Mouse (Mus musculus): Measurements from ENCODE around the gene Atp5b. TPM values are rescaled to one million over a fixed set of nuclear protein-coding genes. Genes with fewer than 3 reads are reported as not detected.

Gene Atp5b
- 2,292 and 2,394 TPM in 2 replicates for polyA plus RNA-seq (2014; fragmentation: Nextera tagmentation; extraction: Ambion mirVana)

GRCm38 (mm10) chr10:128082880-128083421 lies at the start of gene Atp5b:
Gene Atp5b, plus strand, starts transcription at chr10:128083273.
- ATAC-seq (ENCODE audit: insufficient number of reproducible peaks, low FRiP score, low TSS enrichment, low read depth) (peak; percentile 97), DNase-seq (ENCODE audit: low spot score) (peak; percentile 95)
- Histone ChIP-seq H3K36me3 (ENCODE audit: control insufficient read depth, insufficient read depth, low read length) (peaks cover 26% of the 10 kb centered on the region), H3K27ac (replicated peaks; ENCODE audit: low read depth, low read length) (no peak within 1 kb of the TSS; the same call in 1 of the 2 replicates), H3K9me3 (ENCODE audit: control insufficient read depth, low read length) (no peaks in the 10 kb centered on the region), H3K9ac (ENCODE audit: low read length) (peak within 1 kb of the TSS; percentile 98), H3K4me1 (ENCODE audit: control insufficient read depth, insufficient read depth, low read length) (0 out of 2 replicates have a peak, but pooled peaks cover 2% of the 10 kb centered on the region), H3K27me3 (ENCODE audit: control insufficient read depth, insufficient read depth, low read length) (no peaks in the 10 kb centered on the region), H3K4me2 (ENCODE audit: low read depth, severe bottlenecking) (peak within 1 kb of the TSS; percentile 85), H3K4me3 (ENCODE audit: low read depth, low read length) (peak within 1 kb of the TSS; percentile 99)
- under 1% methylated on average over 34 of the region's 34 CpGs for WGBS

DNA sequence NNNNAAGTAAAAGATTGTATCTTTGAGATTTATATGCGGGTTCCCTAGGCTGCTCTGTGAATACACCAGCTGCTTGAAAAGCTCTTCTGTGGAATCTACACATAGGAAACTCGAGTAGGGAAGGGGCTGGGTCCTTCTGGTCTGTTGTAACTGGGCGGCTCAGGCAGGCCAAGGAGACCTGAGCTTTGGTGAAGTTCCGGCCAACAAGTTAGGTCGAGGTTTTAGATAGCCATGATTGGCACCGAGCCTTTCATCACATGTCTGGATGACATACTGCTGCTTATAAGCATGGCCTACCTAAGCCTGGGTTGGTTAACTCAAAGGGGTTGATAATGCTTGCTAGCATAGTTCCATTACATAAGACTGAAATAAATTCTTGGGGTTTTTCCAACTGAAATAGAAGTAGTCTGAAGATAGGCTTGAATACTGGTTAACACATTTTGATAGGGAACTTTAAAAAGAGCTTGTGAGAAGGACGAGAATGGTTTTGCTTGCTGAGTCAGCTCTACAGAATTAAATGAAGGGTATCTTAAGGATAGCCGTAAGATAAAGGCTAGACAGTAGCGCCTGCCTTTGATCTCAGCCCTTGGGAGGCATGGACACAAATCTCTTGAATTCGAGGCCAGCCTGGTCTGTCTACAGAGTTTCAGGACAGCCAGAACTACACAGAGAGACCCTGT lies 46.2 kb upstream of the Atp5b start:
- peak overlapping the region; percentile 98 for H3K9ac ChIP-seq (ENCODE audit: low read length)
- peaks cover 12% of the 10 kb centered on the region; the same call in 1 of the 2 replicates for H3K4me1 ChIP-seq (ENCODE audit: control insufficient read depth, insufficient read depth, low read length)
- H3K27ac ChIP-seq (replicated peaks; ENCODE audit: low read depth, low read length): no peak overlapping the region
- ATAC-seq (ENCODE audit: insufficient number of reproducible peaks, low FRiP score, low TSS enrichment, low read depth) (no peak), DNase-seq (ENCODE audit: low spot score) (peak; percentile 42)
- no peaks in the 10 kb centered on the region for H3K9me3 ChIP-seq (ENCODE audit: control insufficient read depth, low read length)
- peak overlapping the region; percentile 71 for H3K4me2 ChIP-seq (ENCODE audit: low read depth, severe bottlenecking)
- 4% methylated on average over 10 of the region's 10 CpGs for WGBS
- H3K4me3 ChIP-seq (ENCODE audit: low read depth, low read length): peak overlapping the region; percentile 93
- peaks cover 27% of the 10 kb centered on the region for H3K36me3 ChIP-seq (ENCODE audit: control insufficient read depth, insufficient read depth, low read length)
- no peaks in the 10 kb centered on the region for H3K27me3 ChIP-seq (ENCODE audit: control insufficient read depth, insufficient read depth, low read length)

DNA sequence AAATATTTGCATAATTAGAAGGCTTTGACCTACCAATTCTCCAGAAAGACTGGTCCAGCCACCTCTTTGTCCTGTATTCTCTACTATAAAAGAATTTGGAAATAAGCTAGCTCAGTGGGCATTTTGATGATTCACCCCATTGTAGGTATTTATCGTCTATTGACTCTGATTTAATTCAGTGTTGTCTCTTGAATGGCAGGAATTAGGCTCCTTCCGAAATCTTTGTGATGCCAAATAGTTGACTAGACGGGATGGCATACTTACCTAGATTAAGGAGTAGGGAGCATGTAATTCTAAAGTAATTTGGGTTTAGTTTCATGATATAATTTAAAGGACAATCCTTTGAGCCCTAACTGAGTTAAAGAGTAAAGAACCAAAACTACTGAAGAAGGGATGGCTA lies 45.2 kb upstream of the Atp5b start:
- DNase-seq (ENCODE audit: low spot score): no peak
- H3K9me3 ChIP-seq (ENCODE audit: control insufficient read depth, low read length): no peaks in the 10 kb centered on the region

DNA sequence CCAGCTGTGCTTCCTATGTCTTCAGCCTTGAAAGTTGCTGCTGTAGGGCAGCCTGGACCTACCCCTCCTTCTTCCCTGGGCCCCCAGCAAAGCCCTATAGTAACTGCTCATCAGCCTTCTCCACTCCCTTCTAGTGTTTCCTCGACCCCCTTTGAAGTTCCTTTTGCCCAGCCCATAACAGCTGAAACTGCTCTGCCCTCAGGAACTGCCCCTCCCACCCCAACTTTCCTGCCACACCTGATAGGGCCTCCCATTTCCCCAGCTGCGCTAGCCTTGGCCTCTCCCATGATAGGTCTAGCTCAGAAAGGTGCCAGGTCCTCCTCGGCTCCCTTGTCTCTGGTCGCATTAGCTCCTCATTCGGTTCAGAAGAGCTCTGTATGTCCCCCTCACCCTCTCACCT lies 43.9 kb upstream of the Atp5b start:
- Histone ChIP-seq H3K27me3 (ENCODE audit: control insufficient read depth, insufficient read depth, low read length) (no peaks in the 10 kb centered on the region), H3K4me3 (ENCODE audit: low read depth, low read length) (no peak overlapping the region), H3K4me2 (ENCODE audit: low read depth, severe bottlenecking) (no peak overlapping the region), H3K9me3 (ENCODE audit: control insufficient read depth, low read length) (no peaks in the 10 kb centered on the region), H3K9ac (ENCODE audit: low read length) (no peak overlapping the region), H3K4me1 (ENCODE audit: control insufficient read depth, insufficient read depth, low read length) (peaks cover 12% of the 10 kb centered on the region; the same call in 1 of the 2 replicates), H3K36me3 (ENCODE audit: control insufficient read depth, insufficient read depth, low read length) (peaks cover 29% of the 10 kb centered on the region), H3K27ac (replicated peaks; ENCODE audit: low read depth, low read length) (no peak overlapping the region)
- WGBS: 44% methylated on average over 5 of the region's 5 CpGs
- DNase-seq (ENCODE audit: low spot score) (no peak), ATAC-seq (ENCODE audit: insufficient number of reproducible peaks, low FRiP score, low TSS enrichment, low read depth) (no peak)

More for the DNA sequence above, 45.2 kb upstream of the Atp5b start:
- no peak overlapping the region; the same call in 1 of the 2 replicates for H3K4me2 ChIP-seq (ENCODE audit: low read depth, severe bottlenecking)
- peak overlapping the region; percentile 3; the same call in 1 of the 2 replicates for H3K4me3 ChIP-seq (ENCODE audit: low read depth, low read length)
- no peak overlapping the region for H3K27ac ChIP-seq (replicated peaks; ENCODE audit: low read depth, low read length)
- peaks cover 29% of the 10 kb centered on the region for H3K36me3 ChIP-seq (ENCODE audit: control insufficient read depth, insufficient read depth, low read length)
- no peaks in the 10 kb centered on the region for H3K27me3 ChIP-seq (ENCODE audit: control insufficient read depth, insufficient read depth, low read length)
- WGBS: 89% methylated on average over 3 of the region's 3 CpGs
- peaks cover 12% of the 10 kb centered on the region; the same call in 1 of the 2 replicates for H3K4me1 ChIP-seq (ENCODE audit: control insufficient read depth, insufficient read depth, low read length)
- ATAC-seq (ENCODE audit: insufficient number of reproducible peaks, low FRiP score, low TSS enrichment, low read depth): no peak
- no peak overlapping the region for H3K9ac ChIP-seq (ENCODE audit: low read length)

DNA sequence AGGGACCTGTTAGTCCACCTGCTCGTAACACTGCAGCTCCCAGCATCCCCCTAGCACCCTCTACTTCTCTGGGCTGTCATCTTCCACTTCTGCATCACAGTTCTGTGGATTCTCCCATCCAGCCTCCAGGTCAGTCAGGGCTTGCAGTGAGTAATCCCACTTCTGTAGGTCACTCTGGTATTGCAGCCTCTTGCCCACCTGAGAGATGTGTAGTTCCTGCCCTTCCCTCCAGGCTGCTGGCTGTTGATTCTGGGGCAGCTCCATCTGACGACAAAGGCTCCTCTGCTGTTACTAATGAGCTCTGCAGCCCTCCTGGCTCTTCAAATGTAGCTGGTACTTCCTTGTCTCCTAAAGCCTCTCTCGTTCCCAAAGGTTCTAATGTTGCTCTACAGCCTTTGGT lies 43.2 kb upstream of the Atp5b start:
- no peak for ATAC-seq (ENCODE audit: insufficient number of reproducible peaks, low FRiP score, low TSS enrichment, low read depth)
- Histone ChIP-seq H3K9me3 (ENCODE audit: control insufficient read depth, low read length) (no peaks in the 10 kb centered on the region), H3K27me3 (ENCODE audit: control insufficient read depth, insufficient read depth, low read length) (no peaks in the 10 kb centered on the region), H3K4me1 (ENCODE audit: control insufficient read depth, insufficient read depth, low read length) (peaks cover 10% of the 10 kb centered on the region; the same call in 1 of the 2 replicates), H3K4me2 (ENCODE audit: low read depth, severe bottlenecking) (no peak overlapping the region), H3K27ac (replicated peaks; ENCODE audit: low read depth, low read length) (no peak overlapping the region), H3K36me3 (ENCODE audit: control insufficient read depth, insufficient read depth, low read length) (peaks cover 35% of the 10 kb centered on the region), H3K9ac (ENCODE audit: low read length) (no peak overlapping the region; the same call in 1 of the 2 replicates), H3K4me3 (ENCODE audit: low read depth, low read length) (no peak overlapping the region)
- whole genome bisulfite sequencing: 79% methylated on average over 3 of the region's 3 CpGs
- no peak for DNase-seq (ENCODE audit: low spot score)

GRCm38 (mm10) chr10:128040293-128040692 lies 42.8 kb upstream of the Atp5b start:
- ATAC-seq (ENCODE audit: insufficient number of reproducible peaks, low FRiP score, low TSS enrichment, low read depth): no peak
- Histone ChIP-seq H3K4me3 (ENCODE audit: low read depth, low read length) (no peak overlapping the region), H3K4me1 (ENCODE audit: control insufficient read depth, insufficient read depth, low read length) (peaks cover 10% of the 10 kb centered on the region; the same call in 1 of the 2 replicates), H3K27me3 (ENCODE audit: control insufficient read depth, insufficient read depth, low read length) (no peaks in the 10 kb centered on the region), H3K36me3 (ENCODE audit: control insufficient read depth, insufficient read depth, low read length) (peaks cover 37% of the 10 kb centered on the region), H3K9me3 (ENCODE audit: control insufficient read depth, low read length) (no peaks in the 10 kb centered on the region), H3K4me2 (ENCODE audit: low read depth, severe bottlenecking) (no peak overlapping the region), H3K9ac (ENCODE audit: low read length) (no peak overlapping the region), H3K27ac (replicated peaks; ENCODE audit: low read depth, low read length) (no peak overlapping the region)
- WGBS: 96% methylated on average over 5 of the region's 5 CpGs
- no peak for DNase-seq (ENCODE audit: low spot score)

DNA sequence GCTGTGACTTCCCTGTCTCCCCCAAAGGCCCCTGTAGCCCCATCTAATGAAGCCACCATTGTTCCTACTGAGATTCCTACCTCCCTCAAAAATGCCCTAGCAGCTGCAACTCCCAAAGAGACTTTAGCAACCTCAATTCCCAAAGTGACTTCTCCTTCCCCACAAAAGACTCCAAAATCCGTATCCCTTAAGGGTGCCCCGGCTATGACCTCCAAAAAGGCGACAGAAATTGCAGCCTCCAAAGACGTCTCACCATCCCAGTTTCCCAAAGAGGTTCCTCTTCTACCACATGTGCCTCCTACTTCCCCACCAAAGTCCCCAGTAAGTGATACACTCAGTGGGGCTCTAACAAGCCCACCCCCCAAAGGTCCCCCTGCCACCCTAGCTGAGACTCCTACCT lies 41.4 kb upstream of the Atp5b start:
- Histone ChIP-seq H3K4me3 (ENCODE audit: low read depth, low read length) (no peak overlapping the region), H3K36me3 (ENCODE audit: control insufficient read depth, insufficient read depth, low read length) (peaks cover 44% of the 10 kb centered on the region), H3K4me2 (ENCODE audit: low read depth, severe bottlenecking) (no peak overlapping the region), H3K9ac (ENCODE audit: low read length) (no peak overlapping the region), H3K4me1 (ENCODE audit: control insufficient read depth, insufficient read depth, low read length) (peaks cover 10% of the 10 kb centered on the region; the same call in 1 of the 2 replicates), H3K9me3 (ENCODE audit: control insufficient read depth, low read length) (no peaks in the 10 kb centered on the region), H3K27ac (replicated peaks; ENCODE audit: low read depth, low read length) (no peak overlapping the region), H3K27me3 (ENCODE audit: control insufficient read depth, insufficient read depth, low read length) (no peaks in the 10 kb centered on the region)
- no peak for DNase-seq (ENCODE audit: low spot score)
- ATAC-seq (ENCODE audit: insufficient number of reproducible peaks, low FRiP score, low TSS enrichment, low read depth): no peak
- WGBS: 76% methylated on average over 4 of the region's 4 CpGs

DNA sequence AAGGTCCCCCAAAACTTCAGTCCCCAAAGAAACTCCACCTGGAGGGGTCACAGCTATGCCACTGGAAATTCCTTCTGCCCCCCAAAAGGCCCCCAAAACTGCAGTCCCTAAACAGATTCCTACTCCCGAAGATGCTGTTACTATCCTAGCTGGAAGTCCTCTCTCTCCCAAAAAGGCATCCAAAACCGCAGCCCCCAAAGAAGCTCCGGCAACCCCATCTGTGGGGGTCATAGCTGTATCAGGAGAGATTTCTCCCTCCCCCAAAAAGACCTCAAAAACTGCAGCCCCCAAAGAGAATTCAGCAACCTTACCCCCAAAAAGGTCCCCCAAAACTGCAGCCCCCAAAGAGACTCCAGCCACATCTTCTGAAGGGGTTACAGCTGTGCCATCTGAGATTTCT lies 40.6 kb upstream of the Atp5b start:
- Histone ChIP-seq H3K36me3 (ENCODE audit: control insufficient read depth, insufficient read depth, low read length) (peaks cover 48% of the 10 kb centered on the region), H3K4me1 (ENCODE audit: control insufficient read depth, insufficient read depth, low read length) (peaks cover 10% of the 10 kb centered on the region; the same call in 1 of the 2 replicates), H3K9me3 (ENCODE audit: control insufficient read depth, low read length) (no peaks in the 10 kb centered on the region), H3K27me3 (ENCODE audit: control insufficient read depth, insufficient read depth, low read length) (no peaks in the 10 kb centered on the region), H3K4me3 (ENCODE audit: low read depth, low read length) (no peak overlapping the region), H3K9ac (ENCODE audit: low read length) (no peak overlapping the region), H3K27ac (replicated peaks; ENCODE audit: low read depth, low read length) (no peak overlapping the region), H3K4me2 (ENCODE audit: low read depth, severe bottlenecking) (no peak overlapping the region)
- no peak for DNase-seq (ENCODE audit: low spot score)
- no peak for ATAC-seq (ENCODE audit: insufficient number of reproducible peaks, low FRiP score, low TSS enrichment, low read depth)
- 96% methylated on average over 3 of the region's 3 CpGs for WGBS
